Mouse (Mus musculus): ENCODE measurements around the gene Bcl7b.

DNA sequence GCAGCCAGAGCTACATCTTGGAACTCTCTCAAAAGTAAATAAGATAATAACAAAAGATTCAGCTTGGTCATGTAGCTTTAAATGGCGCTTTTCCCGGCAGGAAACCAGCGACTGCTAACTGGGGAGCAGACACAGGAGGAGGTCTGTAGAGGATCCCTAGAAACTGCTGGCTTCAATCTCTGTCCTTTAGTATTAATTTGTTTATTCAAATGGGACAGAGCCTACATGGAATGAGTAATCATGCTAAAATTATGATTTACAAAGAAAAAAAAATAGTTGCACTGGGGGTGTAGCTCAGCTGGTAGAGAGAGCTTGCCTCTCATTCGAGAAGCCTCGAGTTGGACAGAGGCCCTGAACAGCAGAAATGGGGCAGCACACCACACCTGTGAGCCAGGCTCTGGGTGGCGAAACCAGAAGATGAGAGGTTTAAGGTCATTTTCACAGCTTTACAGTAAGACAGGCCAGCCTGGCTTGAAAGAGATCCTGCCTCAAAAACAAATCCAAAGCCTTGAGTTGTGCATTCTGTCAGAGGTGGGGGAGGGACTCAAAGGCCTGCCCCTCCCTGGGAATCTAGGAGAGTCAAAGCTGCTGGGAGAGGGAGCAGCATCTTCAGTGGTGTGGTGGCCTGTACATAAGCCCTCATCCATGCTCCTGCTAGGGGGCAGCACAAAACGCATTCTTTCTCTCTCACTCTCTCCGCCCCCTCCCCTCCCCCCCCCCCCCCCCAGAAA, 15.2 kb downstream of the Bcl7b start:
- TF ChIP-seq POLR2A (IDR thresholded peaks at IDR 0.05; ENCODE audit: borderline replicate concordance, insufficient read depth, low read length) (no peak), CTCF (IDR thresholded peaks at IDR 0.05; ENCODE audit: borderline replicate concordance, insufficient read depth, low read depth, low read length) (no peak)

Measured in cerebellum, adult 2 months (tissue).